Mouse (Mus musculus) lung, postnatal 36 days (tissue): Measurements from ENCODE around the gene Chd2.
"Not testable (repeated sequence)": the region's sequence is repeated elsewhere in the genome, so short reads cannot be mapped to it uniquely, and the experiment has no call there.

Experiments used
- DNase-seq: peaks from one replicate; pipeline ENCODE4 v3.0.0; 2022; ENCODE audit warnings: mixed read lengths

Chd2 gene

DNA sequence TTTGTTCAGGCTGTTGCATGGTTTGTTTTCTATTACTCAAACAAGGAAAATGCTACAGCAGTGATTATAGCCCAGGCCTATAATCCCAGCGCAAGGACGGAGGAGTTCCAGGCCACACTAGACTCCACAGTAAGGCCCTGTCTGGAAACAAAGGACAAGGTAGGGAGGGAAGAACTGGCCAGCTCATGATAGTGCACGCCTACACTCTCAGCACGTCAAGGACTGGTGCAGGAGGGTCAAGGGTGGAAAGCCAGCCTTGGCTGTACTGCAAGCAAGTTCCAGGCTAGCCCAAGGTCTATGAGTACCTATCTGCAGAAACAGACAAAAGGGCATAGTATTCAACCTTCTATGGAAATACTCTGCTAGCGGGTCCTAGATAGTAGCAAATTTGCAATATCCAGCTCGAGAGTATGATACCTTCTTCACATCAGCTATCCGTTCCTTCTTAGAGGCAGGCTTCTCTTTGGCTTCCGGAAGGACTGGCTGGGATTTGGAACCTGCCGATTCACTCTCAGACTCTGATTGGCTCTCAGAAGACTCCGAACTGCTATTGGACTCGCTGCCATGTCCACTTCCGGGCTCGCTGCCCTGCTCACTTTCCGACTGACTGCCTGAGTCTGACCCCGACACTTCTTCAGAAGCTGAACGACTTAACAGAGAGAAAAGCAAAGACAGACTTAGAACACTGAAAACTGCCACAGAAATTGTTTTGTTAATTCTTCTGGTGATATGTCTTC is 22.4 kb downstream of the Chd2 start:
- no peak for DNase-seq

DNA sequence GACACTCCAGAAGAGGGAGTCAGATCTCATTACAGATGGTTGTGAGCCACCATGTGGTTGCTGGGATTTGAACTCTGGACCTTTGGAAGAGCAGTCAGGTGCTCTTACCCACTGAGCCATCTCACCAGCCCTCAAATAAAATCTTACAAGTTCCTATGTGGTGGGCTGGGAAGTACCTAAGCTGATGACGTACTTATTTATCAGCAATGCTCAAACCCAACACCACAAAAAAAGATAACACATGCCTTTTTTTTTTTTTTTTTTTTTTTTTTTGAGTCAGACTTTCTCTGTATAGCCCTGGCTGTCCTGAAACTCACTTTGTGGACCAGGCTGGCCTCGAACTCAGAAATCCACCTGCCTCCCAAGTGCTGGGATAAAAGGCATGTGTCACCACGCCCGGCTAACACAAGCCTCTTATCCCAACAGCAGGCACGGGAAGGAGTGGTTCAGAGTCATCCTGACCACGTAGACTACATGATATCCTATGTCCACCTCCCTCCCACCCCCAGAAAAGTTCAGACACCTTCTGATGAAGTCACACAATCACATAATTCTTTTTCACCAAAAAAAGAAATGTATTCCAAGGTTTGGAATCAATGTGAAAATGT is 23.2 kb downstream of the Chd2 start:
- not testable (repeated sequence) for DNase-seq

DNA sequence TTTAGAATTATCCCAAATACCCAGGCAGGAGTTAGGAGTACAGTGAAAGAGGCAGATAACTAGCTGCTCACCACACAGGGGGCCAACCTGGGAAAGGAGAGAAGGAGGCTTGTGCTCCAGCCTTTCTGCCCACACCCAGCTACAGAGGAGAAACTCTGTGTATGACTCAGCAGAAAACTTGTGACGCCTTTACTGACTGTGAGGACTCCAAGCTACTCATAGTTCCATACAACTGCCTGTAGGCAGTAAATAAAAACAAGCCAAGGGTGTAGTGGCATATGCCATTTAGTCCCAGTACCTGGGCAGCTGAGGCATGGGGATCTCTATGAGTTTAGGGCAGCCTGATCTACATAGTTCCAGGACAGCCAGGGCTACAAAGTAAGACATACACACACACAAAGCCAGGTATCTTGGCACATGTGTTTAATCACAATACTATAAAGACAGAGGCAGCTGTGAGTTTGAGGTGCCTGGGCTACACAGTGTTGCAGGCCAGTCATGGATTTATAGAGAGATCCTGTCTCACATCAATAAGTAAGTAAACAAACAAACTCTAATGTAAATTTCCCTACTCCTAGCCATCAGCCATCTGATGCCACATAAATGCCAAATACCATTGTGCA is 24.1 kb downstream of the Chd2 start:
- DNase-seq: no peak

DNA sequence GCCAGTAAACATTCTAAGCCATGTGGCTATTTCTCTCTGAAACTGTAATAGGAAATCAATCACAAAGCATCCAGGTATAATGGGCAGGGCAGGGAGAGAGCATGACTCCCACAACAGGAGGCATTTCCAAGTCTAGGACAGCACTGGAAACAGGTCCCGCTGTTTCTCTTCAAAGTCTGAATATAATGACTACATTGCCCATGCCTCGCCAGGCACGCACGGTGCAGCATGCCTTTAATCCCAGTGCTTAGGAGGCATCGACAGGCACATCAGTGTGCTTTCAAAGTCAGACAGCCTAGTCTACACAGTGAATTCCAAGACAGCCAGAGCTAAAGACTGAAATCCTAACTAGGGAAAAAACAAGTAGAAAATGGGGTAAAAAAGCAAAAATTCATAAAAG is 24.8 kb downstream of the Chd2 start:
- DNase-seq: no peak

DNA sequence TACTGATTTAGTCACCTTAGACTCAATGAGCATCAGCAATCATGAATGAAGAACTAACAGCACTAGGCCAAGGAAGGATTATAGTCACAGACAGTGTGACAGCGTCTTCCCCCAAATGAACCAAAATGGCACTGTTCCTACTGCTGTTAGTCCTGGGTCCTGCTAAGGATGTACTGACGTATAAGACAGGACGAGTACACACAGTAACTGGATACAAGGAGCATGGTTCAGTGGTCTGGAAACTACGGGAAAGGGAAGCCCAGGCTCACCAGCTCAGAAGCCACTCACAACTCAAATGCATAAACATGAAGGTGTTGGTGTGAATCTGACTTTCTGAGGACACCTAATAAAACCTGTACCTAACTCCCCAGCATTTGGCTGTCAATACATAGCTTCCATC is 27.1 kb downstream of the Chd2 start:
- DNase-seq: no peak

DNA sequence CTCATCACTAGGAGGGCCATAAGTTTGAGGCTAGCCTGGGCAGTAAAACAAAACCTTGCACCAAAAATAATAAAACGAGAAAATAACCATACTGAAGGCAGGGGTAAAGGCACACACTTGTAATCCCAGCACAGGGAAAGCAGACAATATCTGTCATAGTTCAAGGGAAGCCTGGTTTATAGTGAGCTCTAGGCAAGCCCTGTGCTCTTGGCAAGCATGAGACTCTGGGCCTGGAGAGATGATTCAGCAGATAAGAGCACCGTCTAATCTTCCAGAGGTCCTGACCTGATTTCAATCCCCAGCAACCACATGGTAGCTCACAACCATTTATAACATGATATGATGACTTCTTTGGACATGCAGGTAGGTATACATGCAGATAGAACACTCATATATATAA is 29.2 kb downstream of the Chd2 start:
- no peak for DNase-seq

DNA sequence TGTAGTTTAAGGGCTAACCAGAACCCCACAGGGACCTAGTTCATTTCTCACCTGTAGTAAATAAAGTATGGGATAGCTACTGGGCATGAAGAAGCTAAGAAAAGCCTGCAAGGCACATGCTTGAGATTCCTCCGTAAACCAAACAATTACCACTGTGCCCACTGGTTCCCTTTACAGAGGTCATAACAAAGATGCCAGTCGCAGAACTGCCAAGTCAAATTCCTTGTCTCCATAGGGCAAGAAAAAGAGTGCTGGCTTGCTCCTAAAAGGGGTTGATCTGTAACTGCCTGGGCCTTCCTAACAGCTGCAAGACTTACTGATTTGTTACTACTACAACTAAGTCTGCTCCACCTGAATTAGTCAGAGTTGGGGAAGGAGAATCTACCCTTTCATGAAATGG is 32.9 kb downstream of the Chd2 start:
- DNase-seq: no peak

DNA sequence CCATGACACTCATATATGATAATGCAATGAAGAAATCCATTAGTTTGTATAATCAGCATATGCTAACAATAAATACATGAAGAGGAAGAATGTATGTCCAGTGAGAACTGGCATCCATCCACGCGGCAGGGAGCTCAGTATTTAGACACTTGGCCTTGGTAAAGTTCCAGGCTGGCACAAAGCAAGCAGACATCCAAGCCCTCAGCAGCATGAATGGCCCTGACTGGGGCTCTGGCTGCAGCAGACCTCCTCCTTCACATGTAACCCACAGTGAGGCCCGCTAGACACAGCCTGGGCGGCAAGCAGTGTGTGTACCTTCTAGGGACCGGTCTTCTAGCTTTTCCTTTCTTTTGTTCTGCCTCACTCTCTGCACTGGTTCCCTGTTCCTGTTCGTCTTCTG is 34.1 kb downstream of the Chd2 start:
- no peak for DNase-seq

DNA sequence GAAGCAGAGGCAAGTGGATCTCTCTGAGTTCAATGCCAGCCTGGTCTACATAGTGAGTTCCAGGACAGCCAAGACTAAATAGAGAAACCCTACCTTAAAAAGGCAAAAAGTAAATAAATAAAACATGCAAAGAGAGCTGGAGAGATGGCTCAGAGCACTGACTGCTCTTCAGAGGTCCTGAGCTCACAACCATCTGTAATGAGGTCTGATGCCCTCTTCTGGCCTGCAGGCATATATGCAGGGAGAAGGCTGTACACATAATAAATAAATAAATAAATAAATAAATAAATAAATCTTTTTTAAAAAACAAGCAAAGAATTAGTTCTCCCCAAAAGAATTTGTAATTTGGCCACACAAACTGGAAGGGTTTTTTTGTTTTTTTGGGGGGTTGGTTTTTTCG is 34.8 kb downstream of the Chd2 start:
- no peak for DNase-seq

DNA sequence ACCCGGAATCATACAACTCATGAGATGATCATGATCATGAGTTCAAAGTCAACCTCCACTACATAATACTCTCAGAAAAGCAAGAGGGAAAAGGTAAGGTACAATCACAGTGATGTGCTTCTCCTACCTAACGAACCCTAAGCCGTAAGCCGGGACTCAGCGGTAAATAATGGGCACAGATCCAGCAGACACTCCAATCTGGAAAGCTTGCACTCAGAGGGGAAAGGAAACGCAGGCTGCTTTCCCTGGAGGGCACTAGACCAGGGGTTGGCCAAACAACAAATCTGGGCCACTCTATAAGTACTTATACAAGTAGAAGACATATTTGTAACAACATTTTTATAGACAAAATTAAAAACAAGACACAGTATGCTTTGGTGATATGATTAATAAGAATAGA is 36.4 kb downstream of the Chd2 start:
- peak; percentile 58 for DNase-seq

DNA sequence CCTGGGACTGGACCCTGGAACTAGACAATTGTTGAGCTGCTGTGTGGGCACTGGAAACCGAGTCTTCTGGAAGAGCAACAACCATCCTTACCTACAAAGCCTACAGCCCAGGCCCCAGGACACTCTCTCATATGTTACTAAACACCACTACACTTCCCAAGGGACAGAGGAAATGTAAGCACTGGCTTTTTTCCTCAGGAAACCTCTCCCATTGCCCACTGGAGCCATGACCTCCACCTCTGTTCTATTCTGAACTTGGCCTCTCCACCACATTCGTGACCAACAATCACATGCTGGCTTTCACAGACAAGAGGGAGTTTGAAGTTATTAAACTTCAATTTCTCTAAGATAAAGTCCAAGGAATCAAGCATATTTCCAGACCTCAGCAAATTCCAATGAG is 43.4 kb downstream of the Chd2 start:
- no peak for DNase-seq

DNA sequence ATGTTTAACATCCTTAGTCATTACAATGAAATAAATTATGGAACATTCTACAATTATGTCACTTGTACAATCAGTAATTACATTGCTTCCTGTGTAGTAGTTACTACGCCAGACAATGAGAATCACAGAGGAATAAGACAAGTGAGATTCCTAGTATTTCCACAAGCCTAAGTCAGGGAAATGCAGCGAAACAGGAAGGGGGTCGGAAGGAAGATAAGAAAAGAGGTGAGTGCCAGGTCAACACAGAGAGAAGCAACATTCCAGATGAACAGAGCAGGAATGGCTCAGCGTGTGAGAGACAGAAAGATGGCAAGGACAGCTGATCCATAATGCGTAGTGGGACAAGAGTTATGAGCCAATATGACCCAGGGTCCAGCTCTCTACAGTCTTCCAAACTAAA is 52.4 kb downstream of the Chd2 start:
- no peak for DNase-seq

DNA sequence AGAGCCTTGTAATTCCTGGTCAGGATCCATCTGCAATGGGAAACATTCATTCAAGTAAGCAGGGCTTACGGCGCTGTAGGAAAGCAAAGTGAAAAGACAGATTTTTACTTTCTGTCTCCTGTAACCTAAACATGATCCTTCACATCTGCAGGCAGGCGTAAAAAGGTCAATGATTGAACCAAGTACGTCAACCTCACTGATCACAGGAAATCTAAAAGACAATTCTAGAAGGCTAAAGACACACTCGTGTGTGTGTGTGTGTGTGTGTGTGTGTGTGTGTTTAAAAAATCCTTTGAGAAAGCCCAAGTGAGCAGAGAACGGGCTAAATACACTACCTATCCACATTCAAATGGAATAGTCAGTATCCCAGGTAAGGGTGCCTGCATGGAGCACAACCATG is 60.5 kb downstream of the Chd2 start:
- no peak for DNase-seq

DNA sequence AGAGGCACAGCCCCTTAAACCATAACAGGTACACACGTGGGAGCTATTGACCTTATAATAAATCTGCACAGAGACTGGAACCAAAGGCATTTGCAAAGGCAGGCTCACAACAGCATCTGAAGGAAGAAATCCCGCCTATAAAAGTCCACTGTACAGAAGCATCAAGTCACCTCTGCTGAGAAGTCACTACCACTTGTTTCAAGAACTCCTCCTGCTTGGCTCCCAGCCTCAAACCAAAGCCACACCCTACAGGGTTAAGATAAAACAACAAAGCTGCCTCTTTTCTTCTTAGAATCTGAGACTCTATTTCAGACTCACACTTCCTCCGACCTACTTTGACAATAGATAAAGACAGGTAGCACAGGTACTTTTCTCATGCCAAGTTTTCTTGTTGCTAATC is 62.1 kb downstream of the Chd2 start:
- no peak for DNase-seq

DNA sequence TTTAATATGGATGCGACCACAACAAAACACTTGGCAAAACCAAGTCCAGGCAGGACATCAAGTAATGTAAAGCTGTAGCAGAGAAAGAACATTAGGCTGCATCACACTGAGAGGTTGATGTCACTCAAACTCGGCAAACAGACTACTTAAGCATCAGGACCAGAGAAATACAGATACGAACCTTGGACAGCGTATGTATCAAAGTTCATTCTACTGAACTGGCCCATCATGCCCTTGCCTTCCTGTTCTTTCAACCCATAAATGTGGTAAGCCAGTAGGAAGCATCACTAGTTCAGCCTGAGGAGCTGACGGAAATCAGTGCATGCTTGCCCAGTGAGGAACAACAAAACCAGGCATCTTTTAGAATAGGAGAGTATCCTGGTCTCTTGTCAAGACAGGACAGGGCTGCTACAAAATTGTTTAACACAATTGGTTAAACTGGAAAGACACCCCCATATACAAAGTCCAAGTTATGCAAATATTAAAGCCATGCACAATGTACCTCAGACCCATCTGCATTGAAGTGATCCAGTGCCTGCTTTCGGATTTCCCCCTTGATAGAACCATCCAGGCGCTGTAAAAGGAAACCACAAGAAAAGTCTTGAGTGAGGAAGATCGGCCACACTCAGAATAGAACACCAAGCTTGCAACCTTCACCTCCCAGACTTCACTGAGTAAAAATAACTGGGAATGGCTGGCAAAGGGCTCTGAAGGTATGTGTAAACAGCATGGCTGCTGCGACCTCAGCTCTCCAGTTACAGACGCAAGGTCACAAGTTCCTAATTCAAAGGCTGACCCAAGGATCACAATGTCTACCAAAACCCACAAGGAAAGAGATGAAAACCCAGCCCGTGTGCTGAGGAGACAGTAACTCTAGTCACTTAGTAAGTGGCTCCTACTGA is 63.2 kb downstream of the Chd2 start:
- no peak for DNase-seq

DNA sequence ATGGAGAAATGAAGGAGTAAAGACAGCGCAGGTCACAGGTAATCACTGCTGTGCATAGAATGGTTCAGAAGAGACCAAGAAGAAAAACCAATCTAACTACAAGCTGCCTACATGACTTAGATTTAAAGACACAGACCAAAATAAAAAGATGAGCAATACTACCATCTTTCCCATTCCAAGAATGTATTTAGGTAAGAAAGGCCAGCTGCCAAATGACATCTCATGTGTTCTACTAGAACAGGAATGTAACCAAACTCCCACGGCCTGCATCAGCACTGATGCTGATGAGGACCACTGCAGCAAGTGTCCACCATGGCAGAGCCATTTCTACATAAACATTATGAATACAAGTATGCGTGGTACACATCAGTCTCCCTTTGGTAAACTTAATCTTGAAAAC is 73.9 kb downstream of the Chd2 start:
- DNase-seq: no peak

DNA sequence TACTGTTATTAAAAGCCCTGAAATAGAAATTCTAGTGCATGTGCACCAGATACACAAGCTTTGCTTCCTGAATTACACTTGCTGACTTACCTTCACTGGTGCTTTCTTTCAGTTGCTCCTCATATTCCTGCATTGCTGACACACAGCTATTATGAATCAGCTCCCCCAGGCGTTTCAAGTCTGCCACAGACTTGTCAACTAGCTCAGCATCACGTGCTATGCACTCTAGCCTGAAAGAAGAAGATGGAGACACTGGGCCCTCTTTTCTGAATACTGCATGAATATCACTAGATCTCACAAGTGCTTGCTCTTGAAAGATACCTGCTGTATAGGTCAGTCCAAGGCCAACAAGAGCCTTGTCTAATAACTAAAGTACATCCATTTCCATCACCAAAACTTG is 78.1 kb downstream of the Chd2 start:
- no peak for DNase-seq

DNA sequence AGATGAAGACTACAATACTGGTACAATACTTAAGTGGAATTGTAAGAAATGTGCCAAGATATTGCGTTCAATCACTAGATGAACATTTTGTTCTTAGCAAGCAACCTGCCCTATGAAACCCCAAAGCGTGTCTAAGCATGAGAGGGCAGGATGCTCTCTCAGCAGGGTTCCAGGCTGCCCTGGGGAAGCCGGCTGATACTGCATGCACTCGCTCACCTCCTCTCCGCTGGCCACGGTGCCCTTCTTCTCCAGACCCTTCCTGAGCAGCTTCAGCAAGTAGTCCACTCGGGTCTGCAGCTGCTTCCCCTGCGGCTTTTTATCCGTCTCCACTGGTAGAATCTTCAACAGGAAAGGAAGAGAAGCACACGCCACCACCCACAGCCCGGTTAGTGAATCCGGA is 87.5 kb downstream of the Chd2 start:
- no peak for DNase-seq

DNA sequence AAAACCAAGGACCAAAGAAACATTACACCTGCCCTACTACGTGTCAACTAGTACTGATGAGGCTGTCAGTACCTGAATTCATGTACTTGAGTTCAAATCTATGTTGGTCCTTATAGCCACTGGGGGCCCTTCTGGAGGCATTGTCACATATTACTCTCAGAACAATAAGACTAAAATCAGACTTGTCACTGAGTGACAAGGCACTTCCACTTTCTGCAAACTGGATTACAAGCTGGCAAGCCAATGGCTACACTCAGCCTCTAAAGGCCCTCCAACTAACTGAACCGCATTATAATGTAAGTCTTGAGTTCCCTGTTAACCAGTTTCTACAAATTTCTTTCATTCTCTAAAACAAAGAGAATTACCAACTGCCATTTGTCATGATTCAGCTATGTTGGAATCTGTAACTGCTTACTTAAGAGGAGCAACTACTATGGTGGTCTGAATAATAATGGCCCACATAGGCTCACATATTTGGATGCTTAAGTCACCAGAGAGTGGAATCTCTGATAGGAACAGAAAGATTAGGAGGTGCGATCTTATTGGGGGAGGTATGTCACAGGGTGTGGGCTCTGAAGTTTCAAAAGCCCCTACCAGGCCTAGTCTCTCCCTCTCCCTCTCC is 89.3 kb downstream of the Chd2 start:
- no peak for DNase-seq

DNA sequence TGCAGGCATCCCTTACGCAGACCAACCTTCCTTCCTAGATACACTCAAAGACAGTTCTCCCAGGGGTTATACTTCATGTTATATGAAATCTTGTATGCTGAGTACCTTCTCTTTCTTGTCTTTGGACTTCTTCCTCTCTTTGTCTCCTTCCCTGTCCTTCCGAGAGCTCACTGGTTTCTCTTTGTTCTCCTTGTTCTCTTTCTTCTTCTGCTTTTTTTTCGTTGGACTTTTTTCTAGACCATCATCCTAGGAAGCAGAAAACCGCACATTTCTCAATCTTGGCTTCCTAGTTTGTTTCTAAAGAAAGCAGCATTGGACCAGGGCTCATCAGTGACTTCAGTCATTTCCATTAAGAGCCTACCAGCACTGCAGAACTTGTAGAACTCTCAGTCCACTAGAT is 90.0 kb downstream of the Chd2 start:
- DNase-seq: no peak

DNA sequence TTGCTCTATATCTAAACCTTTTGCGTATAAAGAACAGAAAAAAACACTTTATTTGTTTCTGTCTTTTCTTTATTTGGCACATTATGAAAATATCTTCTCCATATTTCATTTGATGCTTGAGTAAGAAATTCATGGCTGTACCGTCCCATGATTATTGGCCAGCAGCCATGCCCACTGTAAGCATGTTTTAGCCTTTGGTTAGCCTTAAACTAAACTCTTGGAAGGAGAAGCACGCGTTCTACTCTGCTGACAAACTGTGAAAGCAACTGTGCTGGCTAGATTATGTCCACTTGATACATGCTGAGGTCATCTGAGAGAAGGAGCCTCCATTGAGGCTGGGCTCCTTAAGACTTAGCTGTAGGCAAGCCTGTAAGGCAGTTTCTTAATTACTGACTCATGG is 99.4 kb downstream of the Chd2 start:
- DNase-seq: no peak

DNA sequence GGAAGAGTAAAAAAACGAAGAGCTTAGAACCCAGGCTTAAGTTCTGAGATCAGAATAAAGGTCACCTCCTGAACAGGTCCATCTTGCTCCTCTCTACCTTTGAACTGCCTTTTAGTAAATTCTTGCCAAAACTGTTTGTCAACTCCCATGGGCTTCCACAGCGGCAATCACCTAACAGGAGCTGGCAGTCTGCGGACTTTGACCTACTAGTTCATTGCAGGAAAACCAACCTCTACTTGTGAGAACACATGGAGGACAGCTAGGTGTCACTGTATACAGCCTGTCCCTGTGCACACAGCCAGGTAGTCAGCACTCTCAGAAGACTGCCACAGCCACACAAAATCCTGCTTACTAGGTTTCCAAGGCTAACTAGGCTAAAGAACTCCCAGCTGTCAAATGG is 99.8 kb downstream of the Chd2 start:
- no peak for DNase-seq

DNA sequence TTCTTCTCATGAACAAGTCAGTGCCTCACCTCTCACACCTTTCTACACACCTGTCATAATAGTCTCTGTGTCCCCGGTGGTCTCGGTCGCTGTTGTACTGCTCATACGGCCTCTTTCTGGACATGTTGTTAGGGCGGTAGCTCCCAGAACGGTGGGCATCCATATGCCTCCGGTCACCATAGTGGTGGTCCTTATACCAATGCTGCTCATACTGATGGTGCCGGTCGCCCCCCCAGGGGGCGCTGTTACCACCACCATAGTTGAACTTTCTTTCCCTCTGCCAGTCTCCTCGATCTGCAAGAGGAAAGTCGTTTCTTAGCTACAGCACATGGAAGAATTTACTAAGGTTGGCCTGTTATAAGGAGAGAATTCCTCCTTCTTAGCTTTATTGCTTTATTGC is 105.9 kb downstream of the Chd2 start:
- DNase-seq: peak; percentile 45
